Mouse (Mus musculus): ENCODE results near the gene Eftud2.

Gene Eftud2

DNA sequence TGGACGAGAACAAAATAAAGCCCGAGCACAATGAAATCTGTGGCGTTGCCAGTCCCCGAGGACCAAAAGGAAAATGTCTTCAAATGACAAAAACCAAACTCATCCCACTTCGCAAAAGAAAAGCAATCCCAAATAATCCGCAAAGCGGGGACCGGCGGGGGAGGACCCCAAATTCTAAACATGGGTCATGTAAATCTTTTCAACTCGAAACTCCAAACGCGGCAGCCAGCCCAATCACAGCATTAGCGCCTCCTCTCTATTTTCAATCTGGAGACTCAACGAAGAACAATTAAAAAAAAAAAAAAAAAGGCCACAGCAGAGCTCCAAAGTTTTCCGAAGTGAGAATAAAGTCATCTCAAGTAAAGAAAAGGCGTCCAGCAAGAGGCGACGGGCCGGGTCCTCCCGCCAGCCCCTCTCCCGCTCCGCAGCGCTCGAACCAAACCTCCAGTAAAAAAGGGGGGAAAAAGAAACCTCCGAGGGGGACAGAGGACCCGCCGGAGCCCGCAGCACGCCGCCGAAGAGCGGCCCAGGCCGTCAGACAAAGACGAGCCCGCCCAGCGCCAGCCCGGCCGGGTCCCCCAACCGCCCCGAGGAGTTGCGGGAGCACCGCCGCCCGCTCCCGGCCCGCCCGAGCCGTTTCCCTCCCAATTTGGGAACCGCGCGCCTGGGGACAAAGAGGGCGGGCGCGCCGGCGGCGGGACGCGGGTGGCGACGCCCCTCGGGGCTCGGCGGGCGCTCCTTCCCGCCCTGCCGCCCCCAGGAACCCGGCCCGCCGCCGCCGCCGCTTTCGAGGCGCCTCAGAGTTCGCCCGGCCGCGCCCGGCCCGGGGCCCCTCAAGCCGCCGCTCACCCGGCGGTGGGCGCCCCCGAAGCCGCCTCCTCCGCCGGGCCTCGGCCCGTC is 62.4 kb downstream of the Eftud2 start:
- no peak for DNase-seq (ENCODE audit: low spot score in 2 of 2)

DNA sequence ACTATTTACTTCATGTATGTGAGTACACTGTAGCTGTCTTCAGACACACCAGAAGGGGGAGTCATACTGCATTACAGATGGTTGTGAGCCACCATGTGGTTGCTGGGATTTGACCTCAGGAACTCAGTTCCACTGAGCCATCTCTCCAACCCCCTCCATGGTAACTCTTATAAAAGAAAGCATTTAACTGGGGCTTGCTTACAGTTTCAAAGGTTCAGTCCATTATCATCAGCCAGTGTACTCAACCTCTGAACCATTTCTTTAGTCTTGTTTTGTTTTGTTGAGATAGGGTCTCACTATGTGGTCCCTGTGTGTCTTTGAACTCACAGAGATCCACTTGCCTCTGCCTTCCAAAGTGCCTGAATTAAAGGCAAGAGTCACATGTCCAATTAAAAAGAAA is 65.9 kb downstream of the Eftud2 start:
- DNase-seq (ENCODE audit: low spot score in 2 of 2), result no peak

DNA sequence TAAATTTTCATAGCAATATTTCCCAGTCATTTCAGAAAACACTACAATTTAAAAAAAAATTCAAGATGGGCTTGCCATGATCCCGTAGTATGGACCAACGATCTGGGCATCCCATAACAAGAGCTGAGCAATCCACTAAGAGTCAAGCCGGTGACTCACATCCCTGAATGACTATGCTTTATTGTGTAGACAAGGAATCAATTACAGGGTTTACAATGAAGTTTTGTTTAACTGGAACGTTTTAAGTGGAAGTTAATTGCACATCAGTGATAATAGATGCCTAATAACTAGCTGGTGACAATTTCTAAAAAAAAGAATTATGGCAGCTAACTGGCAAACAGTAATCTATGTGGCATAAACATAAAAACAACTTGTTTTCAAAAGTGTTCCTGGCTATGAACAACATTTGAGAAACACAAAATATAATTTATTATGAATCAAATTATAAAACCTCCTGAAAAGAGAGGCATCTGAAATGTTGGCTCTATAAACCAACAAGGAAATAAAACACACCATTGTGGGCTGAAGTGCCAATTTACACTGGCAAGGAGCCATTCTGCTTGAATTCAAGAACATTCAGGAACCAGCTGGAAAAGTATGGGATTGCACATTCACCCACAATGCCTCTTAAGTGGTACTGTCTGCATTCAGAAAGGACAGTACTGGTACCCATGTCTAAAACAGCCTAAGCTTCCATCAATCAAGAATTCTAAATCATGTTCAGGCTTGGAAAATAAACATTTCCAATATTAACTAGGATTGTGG is 69.9 kb downstream of the Eftud2 start:
- DNase-seq (ENCODE audit: low spot score in 2 of 2), result no peak

DNA sequence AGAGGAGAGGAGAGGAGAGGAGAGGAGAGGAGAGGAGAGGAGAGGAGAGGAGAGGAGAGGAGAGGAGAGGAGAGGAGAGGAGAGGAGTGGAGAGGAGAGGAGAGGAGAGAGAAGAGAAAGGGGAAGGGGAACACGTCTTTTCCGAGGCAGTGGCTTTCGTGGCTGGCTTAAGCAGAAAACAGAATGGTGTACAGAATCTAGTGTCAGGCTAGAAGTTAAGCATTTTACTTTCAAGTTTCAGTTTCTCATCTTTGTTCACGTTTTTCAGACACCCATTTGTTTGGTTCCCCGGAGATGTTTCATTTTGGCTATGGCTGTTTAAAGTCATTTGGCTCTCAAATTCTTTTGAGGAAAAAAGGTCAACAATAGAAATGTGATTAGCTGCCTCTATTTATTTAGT is 72.5 kb downstream of the Eftud2 start:
- no peak for DNase-seq (ENCODE audit: low spot score in 2 of 2)

DNA sequence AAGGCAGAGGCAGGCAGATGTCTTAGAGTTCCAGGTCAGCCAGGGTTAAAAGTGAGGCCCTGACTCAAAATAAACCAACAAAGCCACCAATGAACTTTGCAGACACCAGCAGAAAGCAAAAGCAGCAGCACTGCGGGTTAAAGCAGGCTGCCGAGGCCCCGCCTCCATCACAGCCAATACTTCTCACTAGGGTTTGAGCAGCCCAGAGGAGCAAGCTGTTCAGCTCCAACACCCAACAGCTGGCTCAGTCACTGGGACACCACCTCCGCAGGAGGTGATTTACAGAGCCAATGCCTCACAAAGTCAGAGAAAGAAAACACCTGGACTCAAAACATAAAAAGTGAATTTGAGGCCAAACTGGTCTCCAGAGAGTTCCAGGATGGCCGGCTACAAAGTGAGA is 77.3 kb downstream of the Eftud2 start:
- DNase-seq (ENCODE audit: low spot score in 2 of 2), result no peak

DNA sequence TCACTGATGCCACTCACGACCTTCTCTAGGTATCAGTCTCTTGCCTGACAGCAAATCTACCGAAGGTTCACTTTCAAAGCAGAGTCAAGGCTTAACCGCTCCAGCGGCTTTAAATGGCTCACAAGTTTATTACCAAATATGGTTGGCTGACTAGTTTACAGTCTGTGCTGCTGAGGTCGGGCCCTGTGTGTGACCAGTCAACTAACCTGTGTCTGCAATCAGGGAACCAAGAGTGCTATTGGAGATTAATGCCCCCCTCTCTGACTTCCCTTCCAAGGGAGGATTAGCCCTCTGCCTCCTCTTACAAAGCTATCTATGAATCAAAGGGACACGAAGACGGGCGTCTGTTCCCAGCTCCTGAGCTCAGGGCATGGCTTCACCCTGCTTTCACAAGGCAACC is 86.6 kb downstream of the Eftud2 start:
- no peak for DNase-seq (ENCODE audit: low spot score in 2 of 2)

DNA sequence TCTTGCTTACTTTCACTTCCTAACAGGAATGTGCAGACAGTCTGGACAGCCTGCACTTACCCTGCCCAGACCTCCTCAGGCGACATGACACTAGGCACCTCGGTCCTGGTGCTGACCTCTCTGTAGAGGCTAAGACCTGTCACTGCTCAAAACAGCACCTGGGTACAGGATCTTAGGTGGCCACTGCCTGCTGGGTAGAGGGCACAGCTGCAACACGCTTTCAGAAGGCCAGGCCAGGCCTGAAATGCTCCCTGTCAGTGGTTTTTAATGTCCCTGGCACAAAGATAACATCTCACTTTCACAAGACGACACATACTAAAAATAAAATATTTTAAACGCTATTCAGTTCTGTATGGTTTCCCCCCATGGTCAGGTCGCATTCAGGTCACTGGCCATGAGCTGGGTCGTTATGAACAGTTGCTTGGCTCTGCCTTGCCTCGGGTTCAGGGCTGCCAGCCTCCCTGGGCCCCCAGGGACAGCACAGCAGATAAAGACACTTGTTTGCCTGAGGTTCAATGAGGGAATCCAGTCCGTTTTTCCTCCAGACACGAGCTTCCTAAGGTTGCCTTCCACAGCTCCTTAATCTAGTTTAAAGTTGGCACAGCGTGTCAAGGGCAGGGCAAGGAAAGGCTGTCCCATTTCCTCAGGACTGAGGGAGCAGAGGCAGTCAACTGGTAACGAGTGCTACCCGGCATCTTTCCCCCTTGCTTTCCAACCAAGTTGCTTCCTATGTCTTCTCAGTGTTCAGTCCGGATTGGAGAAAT is 88.9 kb downstream of the Eftud2 start:
- no peak for DNase-seq (ENCODE audit: low spot score in 2 of 2)
